Mouse (Mus musculus) heart, embryonic 10.5 days (tissue): Measurements from ENCODE around the gene Ypel1. TPM values are rescaled to one million over a fixed set of nuclear protein-coding genes. Genes with fewer than 3 reads are reported as not detected.

Experiments
- DNase-seq: peaks from one replicate; pipeline ENCODE4 v3.0.0-alpha.2; 2017; ENCODE audit warnings: low spot score
- H3K27ac ChIP-seq: fragments of 300-500 bp; sonication (generic); 2 replicates; pipeline ENCODE4 v1.5.1; 2016; ENCODE audit warnings: mild to moderate bottlenecking
- H3K27me3 ChIP-seq: fragments of 300-500 bp; sonication (generic); 2 replicates; pipeline ENCODE4 v1.6.1; 2016; ENCODE audit warnings: mild to moderate bottlenecking; ENCODE audit not compliant: poor library complexity, insufficient read depth, severe bottlenecking
- H3K36me3 ChIP-seq: fragments of 300-500 bp; sonication (generic); 2 replicates; pipeline ENCODE4 v1.6.1; 2016; ENCODE audit warnings: mild to moderate bottlenecking, moderate library complexity
- H3K4me1 ChIP-seq: fragments of 300-500 bp; sonication (generic); 2 replicates; pipeline ENCODE4 v1.6.1; 2016; ENCODE audit warnings: mild to moderate bottlenecking
- H3K4me3 ChIP-seq: fragments of 300-500 bp; sonication (generic); 2 replicates; pipeline ENCODE4 v1.5.1; 2016; ENCODE audit warnings: mild to moderate bottlenecking, moderate library complexity
- H3K9me3 ChIP-seq: fragments of 300-500 bp; sonication (generic); 2 replicates; pipeline ENCODE4 v1.6.1; 2016; ENCODE audit warnings: mild to moderate bottlenecking, moderate library complexity
- WGBS: fragments of 180-500 bp; shearing (Covaris S2); methylation state at CpG from one replicate; pipeline ENCODE4 v1.1.7; 2016; 5-methylcytosine and 5-hydroxymethylcytosine counted together
- polyA plus RNA-seq: library from polyadenylated mRNA; unstranded; fragments of >200 nt; fragmentation: Nextera tagmentation; extraction: Ambion mirVana; gene quantifications from 2 replicates; pipeline ENCODE4 v1.2.1, GENCODE M21; 2016

Gene Ypel1
- polyA plus RNA-seq, 1 experiment from 2014 or later = 27.6 TPM

- H3K36me3 ChIP-seq = no peaks in the 10 kb centered on the region
- WGBS = 77% methylated on average over 2 of the region's 2 CpGs
- H3K4me3 ChIP-seq = no peak overlapping the region
- no peaks in the 10 kb centered on the region for H3K9me3 ChIP-seq
- no peak overlapping the region for H3K27ac ChIP-seq
- H3K4me1 ChIP-seq = peaks cover 9% of the 10 kb centered on the region; the same call in 1 of the 2 replicates
- H3K27me3 ChIP-seq = no peaks in the 10 kb centered on the region
- DNase-seq = no peak
Measured at GRCm38 (mm10) chr16:17067552-17067951, 1.9 kb upstream of the Ypel1 start.

DNA sequence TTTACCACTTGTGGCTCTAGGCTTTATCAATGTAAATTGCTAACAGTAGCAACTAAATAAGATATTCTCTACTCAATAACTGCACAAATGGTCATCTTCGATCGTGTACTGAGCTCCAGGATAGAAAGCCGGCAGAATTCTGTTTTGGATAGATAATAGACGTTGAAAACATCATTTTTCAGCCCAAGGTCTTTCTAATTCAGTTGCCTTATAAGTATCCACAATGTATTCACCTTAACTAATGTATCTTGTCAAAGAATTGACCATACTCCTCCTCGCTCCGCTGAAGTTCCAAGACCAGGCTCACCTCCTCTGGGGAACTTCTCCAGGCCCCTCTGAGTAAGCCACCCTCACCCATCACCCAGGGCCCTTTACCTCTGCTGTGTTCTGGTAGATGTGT, 1.2 kb downstream of the Ypel1 start:
- 58% methylated on average over 6 of the region's 6 CpGs for WGBS
- H3K36me3 ChIP-seq = peaks cover 13% of the 10 kb centered on the region
- H3K4me1 ChIP-seq = peaks cover 9% of the 10 kb centered on the region; the same call in 1 of the 2 replicates
- no peaks in the 10 kb centered on the region for H3K27me3 ChIP-seq
- H3K4me3 ChIP-seq = peak overlapping the region; percentile 90
- no peak for DNase-seq
- H3K9me3 ChIP-seq = no peaks in the 10 kb centered on the region
- H3K27ac ChIP-seq = no peak overlapping the region

- DNase-seq = no peak
- peaks cover 9% of the 10 kb centered on the region; the same call in 1 of the 2 replicates for H3K4me1 ChIP-seq
- 87% methylated on average over 7 of the region's 7 CpGs for WGBS
- no peak overlapping the region for H3K4me3 ChIP-seq
- H3K27ac ChIP-seq = no peak overlapping the region
- no peaks in the 10 kb centered on the region for H3K27me3 ChIP-seq
- H3K36me3 ChIP-seq = peaks cover 18% of the 10 kb centered on the region
- H3K9me3 ChIP-seq = no peaks in the 10 kb centered on the region
Measured at GRCm38 (mm10) chr16:17073000-17073399, 3.5 kb downstream of the Ypel1 start.

- Histone ChIP-seq H3K9me3 (no peaks in the 10 kb centered on the region), H3K27me3 (no peaks in the 10 kb centered on the region), H3K4me1 (no peaks in the 10 kb centered on the region), H3K4me3 (no peak overlapping the region), H3K36me3 (peaks cover 25% of the 10 kb centered on the region), H3K27ac (no peak overlapping the region)
- WGBS = 94% methylated on average over 2 of the region's 2 CpGs
- no peak for DNase-seq
Measured at GRCm38 (mm10) chr16:17076301-17076700, 6.8 kb downstream of the Ypel1 start.

GRCm38 (mm10) chr16:17076869-17077268, 7.4 kb downstream of the Ypel1 start:
- no peaks in the 10 kb centered on the region for H3K4me1 ChIP-seq
- H3K36me3 ChIP-seq = peaks cover 29% of the 10 kb centered on the region
- H3K4me3 ChIP-seq = no peak overlapping the region
- DNase-seq = no peak
- no peak overlapping the region for H3K27ac ChIP-seq
- H3K9me3 ChIP-seq = no peaks in the 10 kb centered on the region
- no peaks in the 10 kb centered on the region for H3K27me3 ChIP-seq

DNA sequence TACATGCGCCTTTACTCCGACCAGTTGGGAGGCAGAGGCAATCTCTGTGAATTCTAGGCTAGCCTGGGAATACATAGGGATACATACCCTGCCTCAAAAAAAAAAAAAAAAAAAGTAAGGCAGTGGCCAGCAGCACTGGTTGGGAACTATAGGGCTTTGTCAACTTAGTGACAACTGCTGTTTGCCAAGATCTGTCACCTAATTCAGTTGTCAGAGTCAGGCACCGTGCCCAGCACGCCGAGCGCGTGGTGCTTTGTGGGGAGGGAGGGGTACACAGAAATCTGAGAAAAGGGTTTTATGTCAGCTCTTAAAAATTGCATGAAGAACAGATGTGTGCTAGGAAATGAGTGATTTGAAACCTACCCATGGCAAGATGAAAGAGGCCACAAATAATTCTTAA, 8.6 kb downstream of the Ypel1 start:
- Histone ChIP-seq H3K4me3 (no peak overlapping the region), H3K27me3 (no peaks in the 10 kb centered on the region), H3K4me1 (no peaks in the 10 kb centered on the region), H3K9me3 (no peaks in the 10 kb centered on the region), H3K36me3 (peaks cover 37% of the 10 kb centered on the region), H3K27ac (no peak overlapping the region)
- WGBS = 80% methylated on average over 7 of the region's 7 CpGs
- DNase-seq = no peak

DNA sequence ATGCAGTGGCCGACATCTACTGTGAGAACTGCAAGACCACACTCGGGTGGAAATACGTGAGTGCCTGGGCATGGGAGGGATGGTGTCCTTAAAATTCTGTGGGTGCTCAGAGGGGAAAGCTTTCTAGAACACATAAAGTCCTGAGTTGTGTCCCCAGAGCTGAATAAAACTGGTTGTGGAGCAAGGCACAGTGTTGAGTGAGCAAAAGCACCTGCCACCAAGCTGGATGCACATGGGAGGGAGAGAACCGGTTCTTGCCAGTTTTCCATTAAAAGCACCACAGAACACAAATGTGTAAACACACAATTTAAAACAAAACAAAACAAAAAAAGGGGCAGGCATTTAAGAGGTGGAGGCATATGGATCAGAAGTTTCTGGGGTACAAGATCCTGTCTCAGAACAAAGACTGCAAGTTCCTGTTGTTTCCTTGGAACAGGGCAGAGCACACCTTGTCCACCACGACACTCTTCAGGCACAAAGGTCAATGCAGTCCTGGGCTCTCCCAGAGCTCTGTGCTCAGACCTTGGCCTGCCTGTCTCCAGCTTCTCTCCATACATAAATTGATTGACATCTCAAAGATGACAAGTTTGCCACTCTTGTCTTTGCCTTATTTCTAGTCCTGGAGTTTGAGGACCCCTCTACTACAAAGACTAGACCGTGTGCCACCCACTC, 12.8 kb downstream of the Ypel1 start:
- Histone ChIP-seq H3K9me3 (no peaks in the 10 kb centered on the region), H3K27me3 (no peaks in the 10 kb centered on the region), H3K36me3 (peaks cover 56% of the 10 kb centered on the region), H3K4me3 (no peak overlapping the region), H3K4me1 (peaks cover 15% of the 10 kb centered on the region), H3K27ac (no peak overlapping the region)
- no peak for DNase-seq
- 79% methylated on average over 6 of the region's 6 CpGs for WGBS

DNA sequence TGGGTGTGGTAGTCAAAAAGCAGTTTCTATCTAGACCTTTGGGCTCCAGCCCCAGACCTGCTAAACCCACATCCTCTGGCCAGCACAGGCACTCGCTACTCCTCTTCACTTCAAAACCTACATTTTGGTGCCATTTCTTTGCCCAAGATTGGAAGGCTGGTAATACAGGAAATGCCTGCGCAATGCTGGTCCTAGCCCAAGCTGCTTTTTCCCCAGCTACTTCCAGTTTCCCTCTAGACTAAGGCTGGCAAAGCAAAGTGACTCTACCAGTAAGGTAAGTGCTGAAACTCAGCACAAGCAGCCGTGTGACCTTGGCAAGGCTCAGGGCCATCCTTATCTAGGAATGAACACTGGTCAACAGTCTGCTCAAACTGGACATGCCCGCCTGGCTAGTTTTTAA, 16.1 kb downstream of the Ypel1 start:
- DNase-seq = no peak
- Histone ChIP-seq H3K36me3 (peaks cover 86% of the 10 kb centered on the region), H3K27me3 (no peaks in the 10 kb centered on the region), H3K4me1 (peaks cover 15% of the 10 kb centered on the region), H3K4me3 (no peak overlapping the region), H3K27ac (peak overlapping the region; percentile 36; the same call in 1 of the 2 replicates), H3K9me3 (no peaks in the 10 kb centered on the region)
- 71% methylated on average over 4 of the region's 4 CpGs for WGBS

GRCm38 (mm10) chr16:17086241-17086640, 16.7 kb downstream of the Ypel1 start:
- Histone ChIP-seq H3K27ac (no peak overlapping the region), H3K4me1 (peaks cover 15% of the 10 kb centered on the region), H3K9me3 (no peaks in the 10 kb centered on the region), H3K36me3 (peaks cover 90% of the 10 kb centered on the region), H3K27me3 (no peaks in the 10 kb centered on the region), H3K4me3 (no peak overlapping the region)
- WGBS = 76% methylated on average over 3 of the region's 3 CpGs
- no peak for DNase-seq

DNA sequence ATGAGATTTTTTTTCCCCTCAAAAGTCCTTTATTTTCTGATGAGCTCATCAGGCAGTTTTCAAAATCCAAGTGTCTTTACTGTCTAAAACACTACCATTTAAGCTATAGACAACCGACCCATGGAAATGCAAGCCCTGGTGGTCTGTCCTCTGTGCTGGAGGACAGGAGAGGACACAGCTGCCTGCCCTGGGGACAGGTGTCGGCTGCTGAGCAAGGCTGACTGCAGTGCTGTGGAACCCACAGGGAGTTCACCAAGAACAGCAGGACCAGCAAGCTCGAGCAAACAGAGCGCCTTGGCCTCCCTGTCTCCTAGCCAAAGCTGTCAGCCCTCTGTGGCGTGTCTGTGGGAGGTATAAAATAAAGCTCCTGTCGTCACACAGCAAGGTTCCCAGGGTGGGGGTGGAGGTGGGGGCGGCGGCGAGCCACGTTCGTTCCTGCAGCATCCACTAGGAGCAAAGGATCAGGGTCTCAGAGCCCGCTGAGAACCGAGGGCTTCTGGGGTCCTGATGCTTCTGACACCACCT, 17.2 kb downstream of the Ypel1 start:
- Histone ChIP-seq H3K4me1 (peaks cover 15% of the 10 kb centered on the region), H3K27me3 (no peaks in the 10 kb centered on the region), H3K27ac (no peak overlapping the region), H3K9me3 (no peaks in the 10 kb centered on the region), H3K4me3 (no peak overlapping the region), H3K36me3 (peaks cover 91% of the 10 kb centered on the region)
- 80% methylated on average over 13 of the region's 13 CpGs for WGBS
- DNase-seq = no peak

DNA sequence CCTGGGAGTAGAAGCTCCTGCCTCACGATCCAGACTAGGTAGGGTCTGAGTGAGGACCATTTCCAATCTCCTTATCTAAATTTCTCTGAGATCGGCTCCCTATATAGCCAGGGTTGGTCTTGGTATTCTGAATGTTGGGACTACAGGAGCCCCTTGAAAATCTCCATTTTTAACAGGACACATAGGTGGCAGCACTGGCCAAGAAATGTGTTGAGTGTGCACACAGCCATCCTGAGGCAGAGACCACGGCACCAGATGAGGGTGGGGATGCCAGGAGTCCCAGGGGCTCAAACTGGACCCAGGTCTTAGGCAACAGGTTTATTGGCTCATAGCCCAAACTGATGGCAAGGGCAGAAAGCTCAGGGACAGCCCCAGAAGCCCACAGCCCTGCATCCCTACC, 18.9 kb downstream of the Ypel1 start:
- Histone ChIP-seq H3K9me3 (no peaks in the 10 kb centered on the region), H3K4me1 (peaks cover 15% of the 10 kb centered on the region), H3K27ac (no peak overlapping the region), H3K27me3 (no peaks in the 10 kb centered on the region), H3K36me3 (peaks cover 96% of the 10 kb centered on the region), H3K4me3 (no peak overlapping the region)
- WGBS = 84% methylated on average over 3 of the region's 3 CpGs
- DNase-seq = no peak

DNA sequence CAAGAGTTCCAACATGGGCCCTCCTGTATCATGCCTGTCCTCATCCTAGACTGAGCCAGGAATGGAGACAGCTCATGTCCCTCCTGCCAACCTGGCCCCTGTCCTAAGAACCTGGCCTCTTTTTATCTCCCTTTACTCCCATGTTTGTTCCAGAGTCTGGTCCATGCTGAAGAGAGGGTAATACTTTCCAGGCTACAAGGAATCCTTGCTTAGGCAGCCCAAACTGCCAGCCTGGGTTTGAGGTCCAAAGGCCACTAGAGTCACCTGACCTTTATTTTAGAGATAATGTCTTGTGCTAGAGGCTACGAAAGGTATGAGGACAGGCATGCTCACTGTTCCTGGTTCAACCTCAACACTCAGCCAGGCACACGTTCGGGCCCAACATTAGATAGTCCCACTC, 27.4 kb downstream of the Ypel1 start:
- Histone ChIP-seq H3K4me3 (no peak overlapping the region), H3K27me3 (no peaks in the 10 kb centered on the region), H3K27ac (no peak overlapping the region), H3K9me3 (no peaks in the 10 kb centered on the region), H3K36me3 (peaks cover 99% of the 10 kb centered on the region), H3K4me1 (no peaks in the 10 kb centered on the region)
- DNase-seq = no peak
- 94% methylated on average over 3 of the region's 3 CpGs for WGBS

DNA sequence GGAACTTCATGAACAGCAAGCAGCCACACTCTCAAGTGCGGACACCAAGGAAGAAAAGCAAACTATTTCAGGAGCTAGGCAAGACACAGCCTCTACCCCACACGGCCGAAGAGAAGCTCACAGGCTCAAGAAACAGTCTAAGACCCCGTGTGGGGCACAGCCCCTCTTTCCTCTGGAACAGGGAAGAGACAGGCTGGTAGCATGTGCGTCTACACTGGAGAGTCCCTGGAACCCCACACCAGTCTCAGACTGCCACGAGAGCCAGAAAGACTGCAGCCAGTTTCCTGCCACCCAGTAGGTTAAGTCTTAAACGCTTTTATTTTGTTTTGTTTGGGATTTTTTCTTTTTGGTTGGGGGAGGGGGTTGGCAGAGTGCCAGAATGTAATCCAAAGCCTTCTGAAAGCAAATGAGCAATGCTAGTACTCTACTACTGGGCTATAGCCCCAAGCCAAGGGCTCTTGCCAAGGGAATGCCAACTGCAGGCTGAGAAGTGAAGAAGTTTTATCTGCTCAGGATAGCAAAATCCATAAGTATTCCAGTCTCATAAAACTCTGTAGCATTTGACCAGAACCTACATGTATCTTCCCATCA, 33.2 kb downstream of the Ypel1 start:
- no peak overlapping the region for H3K4me3 ChIP-seq
- no peaks in the 10 kb centered on the region for H3K4me1 ChIP-seq
- H3K27ac ChIP-seq = no peak overlapping the region
- 76% methylated on average over 7 of the region's 7 CpGs for WGBS
- H3K9me3 ChIP-seq = no peaks in the 10 kb centered on the region
- DNase-seq = no peak
- peaks cover 93% of the 10 kb centered on the region for H3K36me3 ChIP-seq
- no peaks in the 10 kb centered on the region for H3K27me3 ChIP-seq
